Mouse (Mus musculus) liver, embryonic 14.5 days (tissue): ENCODE data around the gene Aven. TPM values are rescaled to one million over a fixed set of nuclear protein-coding genes. Genes with fewer than 3 reads are reported as not detected.

Experiments
- ATAC-seq: fragments of 200-750 bp; cut with Nextera tagmentation; 2 replicates; pipeline ENCODE4 v1.8.0; 2017; ENCODE audit warnings: moderate number of reproducible peaks, mild to moderate bottlenecking, moderate library complexity; ENCODE audit not compliant: insufficient read depth
- DNase-seq, 3 experiments: peaks; one replicate each; pipeline ENCODE4 v3.0.0-alpha.2; 2012 to 2013; ENCODE audit warnings: low read depth in 3 of 3, low spot score in 3 of 3
- H3K27ac ChIP-seq: fragments of 300-500 bp; sonication (generic); 2 replicates; pipeline ENCODE4 v1.5.1; 2014; ENCODE audit warnings: moderate library complexity, mild to moderate bottlenecking, control low read depth, inconsistent platforms
- H3K27me3 ChIP-seq: fragments of 300-500 bp; sonication (generic); 2 replicates; pipeline ENCODE4 v1.6.1; 2014; ENCODE audit warnings: mild to moderate bottlenecking, low read length, moderate library complexity; ENCODE audit not compliant: control insufficient read depth, insufficient read depth
- H3K36me3 ChIP-seq: fragments of 300-500 bp; sonication (generic); replicated peaks from 2 replicates; pipeline ENCODE4 v1.6.1; 2014; ENCODE audit warnings: low read depth; ENCODE audit not compliant: control insufficient read depth, insufficient read depth
- H3K4me1 ChIP-seq, 2 experiments: fragments of 200-500 bp in 1 of 2; fragments of 300-500 bp in 1 of 2; sonication (generic) in 1 of 2; replicated peaks; 2 replicates each; pipeline ENCODE4 v1.6.1; 2012 to 2014; ENCODE audit warnings: antibody characterized with exemption in 1 of 2, inconsistent platforms in 1 of 2, low read length in 1 of 2; ENCODE audit not compliant: control insufficient read depth in 2 of 2, insufficient read depth in 2 of 2
- H3K4me2 ChIP-seq: fragments of 300-500 bp; sonication (generic); 2 replicates; pipeline ENCODE4 v1.6.1; 2014; ENCODE audit warnings: low read depth, mild to moderate bottlenecking, control low read depth, moderate library complexity
- H3K4me3 ChIP-seq, 2 experiments: fragments of 200-500 bp in 1 of 2; fragments of 300-500 bp in 1 of 2; sonication (generic) in 1 of 2; 2 replicates each; pipeline ENCODE4 v1.5.1; 2012 to 2014; ENCODE audit warnings: low read depth in 2 of 2, low read length in 2 of 2, mild to moderate bottlenecking in 2 of 2, control low read depth in 1 of 2, inconsistent platforms in 1 of 2, moderate library complexity in 1 of 2; ENCODE audit not compliant: insufficient read depth in 1 of 2
- H3K9ac ChIP-seq: fragments of 300-500 bp; sonication (generic); replicated peaks from 2 replicates; pipeline ENCODE4 v1.6.1; 2014; ENCODE audit warnings: mild to moderate bottlenecking, control low read depth, moderate library complexity
- H3K9me3 ChIP-seq: fragments of 300-500 bp; sonication (generic); 2 replicates; pipeline ENCODE4 v1.6.1; 2016; ENCODE audit warnings: low read length, mixed read lengths; ENCODE audit not compliant: control insufficient read depth
- CTCF ChIP-seq: IDR thresholded peaks from 2 replicates; pipeline ENCODE4 v1.5.1; 2016; ENCODE audit warnings: antibody characterized with exemption, low read depth, control low read depth
- EP300 ChIP-seq: IDR thresholded peaks from 2 replicates; pipeline ENCODE4 v1.6.1; 2016; ENCODE audit warnings: antibody characterized with exemption, low read depth
- WGBS: fragments of 180-500 bp; shearing (Covaris S2); extraction: QIAGEN DNeasy Blood & Tissue Kit; methylation state at CpG from one replicate; pipeline ENCODE4 v1.1.7; 2014; ENCODE audit not compliant: insufficient replicate concordance; 5-methylcytosine and 5-hydroxymethylcytosine counted together
- polyA plus RNA-seq, 2 experiments: library from polyadenylated mRNA; depleted of rRNA in 1 of 2; stranded (reverse) in 1 of 2; unstranded in 1 of 2; fragments of >200 nt; fragmentation: Nextera tagmentation in 1 of 2; extraction: Ambion mirVana in 1 of 2; gene quantifications; 2 replicates each; pipeline versions ENCODE4 v1.2.1 to v1.2.3; 2012 to 2014

Aven gene
- polyA plus RNA-seq, 2 experiments, result 5.9 to 8.6 TPM

GRCm38 (mm10) chr2:112526933-112527332, 34.2 kb downstream of the Aven start:
- Histone ChIP-seq H3K36me3 (no peaks in the 10 kb centered on the region), H3K4me1 (no peaks in the 10 kb centered on the region), H3K9ac (no peak overlapping the region), H3K27ac (no peak overlapping the region), H3K4me2 (no peak overlapping the region), H3K9me3 (no peaks in the 10 kb centered on the region), H3K27me3 (no peaks in the 10 kb centered on the region), H3K4me3 (no peak overlapping the region)
- 70% methylated on average over 3 of the region's 3 CpGs for WGBS
- DNase-seq (no peak), ATAC-seq (no peak)
- TF ChIP-seq CTCF, result no peak
- no peak for TF ChIP-seq EP300

GRCm38 (mm10) chr2:112532812-112533496, 40.2 kb downstream of the Aven start:
- Histone ChIP-seq H3K4me1 (peaks cover 0 to 9% of the 10 kb centered on the region in 2 experiments; a peak in 2 of 4 replicates), H3K36me3 (no peaks in the 10 kb centered on the region), H3K27ac (no peak overlapping the region), H3K4me2 (no peak overlapping the region), H3K4me3 (no peak overlapping the region), H3K9ac (no peak overlapping the region), H3K9me3 (no peaks in the 10 kb centered on the region), H3K27me3 (no peaks in the 10 kb centered on the region)
- 58% methylated on average over 10 of the region's 10 CpGs for WGBS
- ATAC-seq (no peak), DNase-seq (no peak)
- no peak for TF ChIP-seq CTCF
- no peak for TF ChIP-seq EP300

- Histone ChIP-seq H3K36me3 (no peaks in the 10 kb centered on the region), H3K4me2 (no peak overlapping the region), H3K9ac (no peak overlapping the region), H3K27me3 (no peaks in the 10 kb centered on the region), H3K4me3 (no peak overlapping the region), H3K9me3 (no peaks in the 10 kb centered on the region), H3K4me1 (peaks cover 0 to 9% of the 10 kb centered on the region in 2 experiments; a peak in 2 of 4 replicates), H3K27ac (no peak overlapping the region)
- TF ChIP-seq EP300 (no peak), CTCF (no peak)
- WGBS, result 74% methylated on average over 14 of the region's 14 CpGs
- DNase-seq (no peak), ATAC-seq (no peak)
These were observed 42.0 kb downstream of the Aven start for GRCm38 (mm10) chr2:112534677-112535222.

- H3K4me2 ChIP-seq, result no peak overlapping the region
- H3K9ac ChIP-seq, result no peak overlapping the region
- no peak for ATAC-seq
- no peak overlapping the region for H3K4me3 ChIP-seq
- peak; percentile 50; the same call in 1 of the 2 replicates for TF ChIP-seq CTCF
- no peak for TF ChIP-seq EP300
- no peaks in the 10 kb centered on the region for H3K9me3 ChIP-seq
- H3K27me3 ChIP-seq, result no peaks in the 10 kb centered on the region
- no peak for DNase-seq
- H3K36me3 ChIP-seq, result no peaks in the 10 kb centered on the region
- 96% methylated on average over 1 of the region's 1 CpGs for WGBS
- no peak overlapping the region for H3K27ac ChIP-seq
- H3K4me1 ChIP-seq, result no peaks in the 10 kb centered on the region
These were observed 46.0 kb downstream of the Aven start for GRCm38 (mm10) chr2:112538783-112539182.

- Histone ChIP-seq H3K27me3 (no peaks in the 10 kb centered on the region), H3K36me3 (no peaks in the 10 kb centered on the region), H3K4me3 (no peak overlapping the region), H3K9me3 (no peaks in the 10 kb centered on the region), H3K4me1 (no peaks in the 10 kb centered on the region), H3K4me2 (no peak overlapping the region), H3K9ac (no peak overlapping the region), H3K27ac (no peak overlapping the region)
- WGBS, result 79% methylated on average over 5 of the region's 5 CpGs
- DNase-seq, result no peak
- no peak for TF ChIP-seq EP300
- TF ChIP-seq CTCF, result no peak
- ATAC-seq, result no peak
These were observed 49.0 kb downstream of the Aven start for GRCm38 (mm10) chr2:112541695-112542285.
